Mouse (Mus musculus) hindlimb bud, embryonic 11.5 days (tissue): ENCODE measurements at regions not wholly inside any gene's neighbourhood (a gene's known extent, or its start where the extent isn't known, plus 50 kb on each side); places are given as distances from the start of the nearest gene placed in this dataset.

Experiments
- DNase-seq: peaks from one replicate; pipeline ENCODE4 v3.0.0-alpha.2; 2012; ENCODE audit warnings: low read depth, low spot score; ENCODE audit errors: extremely low spot score

- DNase-seq = no peak
Observed at GRCm38 (mm10) chr15:72393226-72393625, 1441.1 kb upstream of the Gm6569 start.

GRCm38 (mm10) chr15:72411956-72412355 lies 1422.4 kb upstream of the Gm6569 start:
- DNase-seq = no peak
